Comparison of ENCODE assay signal across 8 mouse cellular contexts in the genomic region with DNA sequence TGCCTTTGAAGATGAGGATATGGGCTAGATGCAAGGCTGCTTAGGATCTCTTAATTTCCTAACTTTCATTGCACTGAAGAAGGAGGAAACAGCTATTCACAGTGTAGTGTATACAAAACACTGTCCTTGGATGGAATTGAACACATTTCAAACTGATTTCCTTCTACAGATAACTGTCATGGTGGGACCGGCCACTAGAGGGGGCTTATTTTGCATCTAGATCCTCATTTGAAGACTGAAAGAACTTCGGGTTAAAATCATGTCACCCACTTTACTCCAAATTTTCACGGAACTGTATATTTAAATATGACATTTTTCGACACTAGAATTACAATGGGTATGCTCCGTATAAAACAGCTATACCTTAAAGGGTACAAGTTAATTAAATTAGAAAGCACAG. TPM values are rescaled to one million over a fixed set of nuclear protein-coding genes. Genes with fewer than 3 reads are reported as not detected.
A peak's percentile ranks its signal among the peaks of the same experiment; 100 is the strongest.
DNase-seq lines count a peak whose midpoint lies in the region; ATAC-seq and TF ChIP-seq lines count a peak whose summit lies in the region.

No protein-coding gene starts in this region.

- no peak overlapping the region for H3K4me3 ChIP-seq in forebrain, embryonic 10.5 days
- no peak overlapping the region for H3K4me3 ChIP-seq in forebrain, embryonic 13.5 days
- peak overlapping the region; percentile 80 for H3K4me3 ChIP-seq in embryonic facial prominence, embryonic 14.5 days (ENCODE audit: low read depth, low read length)
- H3K4me3 ChIP-seq in spleen, adult 2 months (ENCODE audit: extremely low read depth, insufficient read depth, insufficient read length) = no peak overlapping the region

- no peak for TF ChIP-seq CTCF in spleen, adult 2 months (IDR thresholded peaks at IDR 0.05; ENCODE audit: extremely low read depth, insufficient read depth, insufficient read length, insufficient replicate concordance)

- H3K27ac ChIP-seq in forebrain, embryonic 10.5 days = no peak overlapping the region
- no peak overlapping the region for H3K27ac ChIP-seq in forebrain, embryonic 13.5 days
- H3K27ac ChIP-seq in embryonic facial prominence, embryonic 14.5 days (replicated peaks; ENCODE audit: low read depth, low read length) = no peak overlapping the region
- H3K27ac ChIP-seq in spleen, adult 2 months (ENCODE audit: insufficient read depth, low read length) = no peak overlapping the region

- H3K9me3 ChIP-seq in forebrain, embryonic 10.5 days = no peaks in the 10 kb centered on the region
- H3K9me3 ChIP-seq in forebrain, embryonic 13.5 days (replicated peaks) = no peaks in the 10 kb centered on the region
- H3K9me3 ChIP-seq in embryonic facial prominence, embryonic 14.5 days (ENCODE audit: control insufficient read depth, low read length) = no peaks in the 10 kb centered on the region

- TF ChIP-seq POLR2A in spleen, adult 2 months (IDR thresholded peaks at IDR 0.05; ENCODE audit: low read depth, low read length) = no peak

- peaks cover 21% of the 10 kb centered on the region for H3K27me3 ChIP-seq in forebrain, embryonic 10.5 days (ENCODE audit: poor library complexity, severe bottlenecking)
- H3K27me3 ChIP-seq in forebrain, embryonic 13.5 days = peaks cover 8% of the 10 kb centered on the region
- peaks cover 7% of the 10 kb centered on the region for H3K27me3 ChIP-seq in embryonic facial prominence, embryonic 14.5 days (replicated peaks; ENCODE audit: control insufficient read depth, insufficient read depth, low read length)
- H3K27me3 ChIP-seq in spleen, adult 2 months (ENCODE audit: control insufficient read depth, insufficient read depth, low read length) = no peaks in the 10 kb centered on the region; the same call in 1 of the 2 replicates

- WGBS in forebrain, embryonic 10.5 days = 22% methylated on average over 5 of the region's 5 CpGs
- 15% methylated on average over 5 of the region's 5 CpGs for WGBS in forebrain, embryonic 13.5 days
- 15% methylated on average over 5 of the region's 5 CpGs for WGBS in embryonic facial prominence, embryonic 14.5 days
- WGBS in spleen, adult 2 months = 4% methylated on average over 5 of the region's 5 CpGs

- H3K36me3 ChIP-seq in forebrain, embryonic 10.5 days (replicated peaks) = no peaks in the 10 kb centered on the region
- H3K36me3 ChIP-seq in forebrain, embryonic 13.5 days (ENCODE audit: poor library complexity, severe bottlenecking) = no peaks in the 10 kb centered on the region
- no peaks in the 10 kb centered on the region for H3K36me3 ChIP-seq in embryonic facial prominence, embryonic 14.5 days (ENCODE audit: control insufficient read depth, insufficient read depth, low read length)
- no peaks in the 10 kb centered on the region for H3K36me3 ChIP-seq in spleen, adult 2 months (ENCODE audit: control insufficient read depth, insufficient read depth, low read length)

- no peak for ATAC-seq in forebrain, embryonic 13.5 days
- ATAC-seq in embryonic facial prominence, embryonic 14.5 days (ENCODE audit: low read depth) = no peak
- peak; percentile 51 for ATAC-seq in megakaryocyte, adult 5-6 weeks (ENCODE audit: poor library complexity, severe bottlenecking)

- peak; percentile 44 for DNase-seq in forebrain, embryonic 10.5 days (ENCODE audit: extremely low spot score, low spot score)
- DNase-seq in adrenal gland, postnatal 14 days = peak; percentile 69
- DNase-seq in embryonic facial prominence, embryonic 14.5 days (ENCODE audit: low spot score) = peak; percentile 76
- DNase-seq in induced T-regulatory cell, adult 2 months (ENCODE audit: low read depth) = peak; percentile 94
- DNase-seq in left cerebral cortex, adult 18-20 months (ENCODE audit: low spot score in 2 of 2) = peak; percentile 73 to 78
- DNase-seq in spleen, adult 2 months (ENCODE audit: low read depth in 1 of 2, low spot score in 2 of 2) = peak; percentile 60 to 64

- peaks cover 12% of the 10 kb centered on the region for H3K4me1 ChIP-seq in forebrain, embryonic 10.5 days
- H3K4me1 ChIP-seq in forebrain, embryonic 13.5 days = peaks cover 8% of the 10 kb centered on the region; the same call in 1 of the 2 replicates
- H3K4me1 ChIP-seq in embryonic facial prominence, embryonic 14.5 days (ENCODE audit: control insufficient read depth, insufficient read depth, low read length) = no peaks in the 10 kb centered on the region
- peaks cover 2% of the 10 kb centered on the region; the same call in 1 of the 2 replicates for H3K4me1 ChIP-seq in spleen, adult 2 months (ENCODE audit: control insufficient read depth, insufficient read depth, insufficient read length)

- no peak overlapping the region for H3K9ac ChIP-seq in forebrain, embryonic 13.5 days
- no peak overlapping the region for H3K9ac ChIP-seq in embryonic facial prominence, embryonic 14.5 days (ENCODE audit: low read depth, low read length)

- H3K4me2 ChIP-seq in forebrain, embryonic 13.5 days = no peak overlapping the region
- peak overlapping the region; percentile 97 for H3K4me2 ChIP-seq in embryonic facial prominence, embryonic 14.5 days (ENCODE audit: low read depth, low read length)

RNA-seq across cellular contexts. Expression of a gene that starts 2.7 kb away (rescaled TPM):
- 1.4 and 1.8 TPM in 2 replicates for polyA plus RNA-seq in forebrain, embryonic 10.5 days (2016; fragmentation: Nextera tagmentation; extraction: Ambion mirVana)
- 0.46 and 0.81 TPM in 2 replicates for polyA plus RNA-seq in forebrain, embryonic 13.5 days (2015; fragmentation: Nextera tagmentation; extraction: Ambion mirVana)
- total RNA-seq in adrenal gland, postnatal 14 days (2021) = 8.3 and 8.7 TPM in 2 replicates
- polyA plus RNA-seq in embryonic facial prominence, embryonic 14.5 days (2014; fragmentation: Nextera tagmentation; extraction: Ambion mirVana) = 17.7 and 18.8 TPM in 2 replicates
- total RNA-seq in left cerebral cortex, adult 18-20 months (2021) = 1 to 10 TPM; 6.5 to 7.7 TPM
- 12.7 and 13.0 TPM in 2 replicates for total RNA-seq in megakaryocyte, adult 5-6 weeks (2015)
- 9.8 and 12.4 TPM in 2 replicates for total RNA-seq in megakaryocyte, adult 5-6 weeks (2017)
- 4.3 and 5.5 TPM in 2 replicates for polyA plus RNA-seq in spleen, adult 2 months (2012; rRNA removed)

Comparison
In these comparisons a context has a peak if more than half of its experiments do, and no peak if none do; other contexts are left out.
1. DNase-seq: peak in every context shown above with its lines; median percentile 94 in induced T-regulatory cell, adult 2 months; 76 in embryonic facial prominence, embryonic 14.5 days; 76 in left cerebral cortex, adult 18-20 months; 69 in adrenal gland, postnatal 14 days; 62 in spleen, adult 2 months; 44 in forebrain, embryonic 10.5 days.